Mouse (Mus musculus): ENCODE measurements around the gene Dhx30. TPM values are rescaled to one million over a fixed set of nuclear protein-coding genes. Genes with fewer than 3 reads are reported as not detected.

Dhx30 gene
- polyA plus RNA-seq, 1 experiment = 30.4 TPM

DNA sequence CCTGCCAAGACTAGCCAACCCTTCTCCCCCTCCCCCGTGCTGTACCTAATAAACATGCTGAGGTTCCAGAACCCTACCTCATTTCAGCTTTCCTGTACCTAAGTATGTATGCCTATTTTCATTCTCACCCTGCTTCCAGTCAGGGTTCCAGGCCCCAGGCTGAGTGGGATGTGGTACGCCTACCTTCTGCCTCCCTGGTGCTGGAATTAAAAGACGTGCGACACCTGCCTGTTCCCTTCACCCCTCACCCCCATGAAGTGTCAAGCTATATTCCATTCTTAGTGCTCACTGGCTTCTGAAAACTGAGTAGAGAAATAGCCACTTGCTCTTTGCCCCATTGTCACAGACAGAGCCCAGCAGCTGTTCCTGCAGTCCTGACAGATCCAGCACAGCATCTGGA is 3.8 kb upstream of the Dhx30 start:
- no peaks in the 10 kb centered on the region for H3K27me3 ChIP-seq (ENCODE audit: control insufficient read depth, insufficient read depth, low read length)
- TF ChIP-seq POLR2A (IDR thresholded peaks at IDR 0.05; ENCODE audit: low read depth, low read length) (no peak), CTCF (IDR thresholded peaks at IDR 0.05; ENCODE audit: extremely low read depth, insufficient read length, insufficient replicate concordance, low read depth, low read length) (no peak)
- no peak overlapping the region for H3K4me3 ChIP-seq (ENCODE audit: low read depth, low read length)
- peaks cover 3% of the 10 kb centered on the region; the same call in 1 of the 2 replicates for H3K4me1 ChIP-seq (ENCODE audit: control insufficient read depth, insufficient read depth, insufficient read length, low read length)
- H3K36me3 ChIP-seq (ENCODE audit: control insufficient read depth, insufficient read depth, low read length) = no peaks in the 10 kb centered on the region
- 84% methylated on average over 4 of the region's 4 CpGs for WGBS
- no peak overlapping the region for H3K27ac ChIP-seq (ENCODE audit: insufficient read depth, low read depth, low read length)

DNA sequence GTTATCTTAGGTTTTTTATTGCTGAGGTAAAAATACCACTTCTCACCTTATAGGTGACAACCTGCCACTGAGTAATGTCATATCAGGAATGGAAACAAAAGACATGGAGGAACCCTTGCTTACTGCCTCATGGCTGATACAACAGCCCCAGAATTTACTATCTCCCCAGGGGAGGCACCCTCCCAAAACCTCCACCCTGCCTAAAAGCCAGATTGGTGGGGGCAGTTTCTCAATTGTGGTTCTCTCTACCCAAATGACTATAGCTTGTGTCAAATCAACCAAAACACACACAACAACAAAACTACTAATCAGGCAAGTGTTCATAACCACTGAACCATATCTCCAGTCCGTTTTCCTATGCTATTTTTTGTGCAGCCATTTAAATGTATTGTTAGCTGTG is 619 bp upstream of the Dhx30 start:
- H3K27me3 ChIP-seq (ENCODE audit: control insufficient read depth, insufficient read depth, low read length) = no peaks in the 10 kb centered on the region
- H3K27ac ChIP-seq (ENCODE audit: insufficient read depth, low read depth, low read length) = no peak overlapping the region
- peaks cover 4% of the 10 kb centered on the region; the same call in 1 of the 2 replicates for H3K4me1 ChIP-seq (ENCODE audit: control insufficient read depth, insufficient read depth, insufficient read length, low read length)
- 69% methylated on average over 1 of the region's 1 CpGs for WGBS
- H3K4me3 ChIP-seq (ENCODE audit: low read depth, low read length) = no peak overlapping the region
- H3K36me3 ChIP-seq (ENCODE audit: control insufficient read depth, insufficient read depth, low read length) = 0 out of 2 replicates have a peak, but pooled peaks cover 2% of the 10 kb centered on the region
- no peak for TF ChIP-seq CTCF (IDR thresholded peaks at IDR 0.05; ENCODE audit: extremely low read depth, insufficient read length, insufficient replicate concordance, low read depth, low read length)
- TF ChIP-seq POLR2A (IDR thresholded peaks at IDR 0.05; ENCODE audit: low read depth, low read length) = no peak

DNA sequence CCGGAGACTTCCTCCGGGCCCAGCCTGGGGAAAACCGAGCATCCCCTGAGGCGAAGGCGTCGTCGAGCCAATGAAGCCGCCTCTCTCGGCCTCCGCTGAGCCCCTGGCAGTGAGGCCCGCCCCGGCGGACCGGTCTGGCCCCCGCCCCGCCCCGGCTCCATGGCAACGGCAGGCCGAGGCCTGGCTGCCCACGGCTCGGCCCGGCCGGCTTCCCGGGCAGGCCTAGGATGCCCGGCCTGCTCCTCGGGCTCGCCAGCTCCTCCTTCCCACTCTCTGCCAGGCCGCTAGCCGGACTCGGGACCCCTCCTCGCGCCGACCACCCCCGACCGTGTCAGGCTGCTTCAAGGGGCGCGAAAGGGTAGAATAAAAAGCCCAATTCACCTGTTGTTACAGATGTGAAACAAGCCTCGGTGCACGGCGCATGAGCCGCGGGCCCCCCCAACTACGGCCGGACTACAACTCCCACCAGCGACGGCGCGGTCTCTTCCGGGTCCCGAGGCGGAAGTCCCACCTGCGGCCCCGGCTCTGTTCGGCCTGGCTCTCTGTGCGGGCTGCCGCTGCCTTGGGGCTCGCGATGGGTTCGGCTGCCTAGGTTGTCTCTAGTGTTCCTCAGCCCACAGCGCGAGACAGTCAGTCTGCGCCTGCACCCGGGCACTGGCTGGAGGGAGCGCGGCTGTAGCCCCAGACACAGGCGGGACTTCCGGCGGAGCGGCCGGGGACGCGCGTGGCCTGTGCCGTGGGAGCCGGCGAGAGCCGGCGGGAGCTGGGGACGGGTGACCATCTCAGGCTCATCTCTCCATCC is 452 bp downstream of the Dhx30 start, which contains the start of gene Smarcc1:
Gene Smarcc1, plus strand, starts transcription at position 732 of the 802 bp plus-strand sequence.
- peak within 1 kb of the TSS; percentile 83 for H3K4me3 ChIP-seq (ENCODE audit: low read depth, low read length)
- H3K27me3 ChIP-seq (ENCODE audit: control insufficient read depth, insufficient read depth, low read length) = no peaks in the 10 kb centered on the region
- peaks cover 4% of the 10 kb centered on the region; the same call in 1 of the 2 replicates for H3K4me1 ChIP-seq (ENCODE audit: control insufficient read depth, insufficient read depth, insufficient read length, low read length)
- WGBS = under 1% methylated on average over 79 of the region's 79 CpGs
- peaks cover 7% of the 10 kb centered on the region; the same call in 1 of the 2 replicates for H3K36me3 ChIP-seq (ENCODE audit: control insufficient read depth, insufficient read depth, low read length)
- peak within 1 kb of the TSS; percentile 85 for H3K27ac ChIP-seq (ENCODE audit: insufficient read depth, low read depth, low read length)
- no peak; the same call in 1 of the 2 replicates for TF ChIP-seq POLR2A (IDR thresholded peaks at IDR 0.05; ENCODE audit: low read depth, low read length)
- no peak for TF ChIP-seq CTCF (IDR thresholded peaks at IDR 0.05; ENCODE audit: extremely low read depth, insufficient read length, insufficient replicate concordance, low read depth, low read length)

DNA sequence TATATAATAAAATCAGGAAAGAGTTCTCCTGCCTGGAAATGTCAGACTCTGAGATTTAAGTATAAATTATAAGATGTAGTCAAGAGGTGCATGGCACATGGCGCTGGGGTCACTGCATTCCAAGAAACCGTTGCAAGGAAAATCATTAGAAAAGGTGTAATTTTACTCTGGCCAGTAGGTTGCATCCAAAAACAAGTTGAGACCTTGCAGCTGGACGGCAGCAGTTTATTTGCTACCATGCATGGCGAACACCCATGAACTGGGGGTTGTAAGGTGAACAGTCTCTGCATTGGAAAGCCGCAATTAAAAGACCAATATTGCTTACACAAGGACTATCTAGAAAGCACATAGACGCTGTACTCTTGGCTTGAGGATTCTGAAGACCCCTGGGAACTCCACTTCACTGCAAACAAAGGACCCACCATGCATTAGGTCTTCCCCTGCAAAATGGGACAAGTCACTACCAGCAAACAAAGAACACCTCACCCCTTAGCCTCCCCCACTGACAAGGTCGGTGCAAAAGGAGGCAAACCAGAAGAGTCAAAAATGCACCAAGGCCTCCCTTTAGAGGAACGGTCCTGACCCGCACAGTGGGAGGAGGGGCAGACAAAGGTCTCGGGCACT is 1.2 kb downstream of the Dhx30 start:
- peaks cover 4% of the 10 kb centered on the region; the same call in 1 of the 2 replicates for H3K4me1 ChIP-seq (ENCODE audit: control insufficient read depth, insufficient read depth, insufficient read length, low read length)
- no peaks in the 10 kb centered on the region for H3K27me3 ChIP-seq (ENCODE audit: control insufficient read depth, insufficient read depth, low read length)
- H3K27ac ChIP-seq (ENCODE audit: insufficient read depth, low read depth, low read length) = 0 out of 2 replicates have a peak overlapping the region, but pooled peaks have one; percentile 27
- TF ChIP-seq CTCF (IDR thresholded peaks at IDR 0.05; ENCODE audit: extremely low read depth, insufficient read length, insufficient replicate concordance, low read depth, low read length) = no peak
- TF ChIP-seq POLR2A (IDR thresholded peaks at IDR 0.05; ENCODE audit: low read depth, low read length) = no peak
- 15% methylated on average over 10 of the region's 10 CpGs for WGBS
- H3K36me3 ChIP-seq (ENCODE audit: control insufficient read depth, insufficient read depth, low read length) = peaks cover 12% of the 10 kb centered on the region; the same call in 1 of the 2 replicates
- H3K4me3 ChIP-seq (ENCODE audit: low read depth, low read length) = peak overlapping the region; percentile 83

DNA sequence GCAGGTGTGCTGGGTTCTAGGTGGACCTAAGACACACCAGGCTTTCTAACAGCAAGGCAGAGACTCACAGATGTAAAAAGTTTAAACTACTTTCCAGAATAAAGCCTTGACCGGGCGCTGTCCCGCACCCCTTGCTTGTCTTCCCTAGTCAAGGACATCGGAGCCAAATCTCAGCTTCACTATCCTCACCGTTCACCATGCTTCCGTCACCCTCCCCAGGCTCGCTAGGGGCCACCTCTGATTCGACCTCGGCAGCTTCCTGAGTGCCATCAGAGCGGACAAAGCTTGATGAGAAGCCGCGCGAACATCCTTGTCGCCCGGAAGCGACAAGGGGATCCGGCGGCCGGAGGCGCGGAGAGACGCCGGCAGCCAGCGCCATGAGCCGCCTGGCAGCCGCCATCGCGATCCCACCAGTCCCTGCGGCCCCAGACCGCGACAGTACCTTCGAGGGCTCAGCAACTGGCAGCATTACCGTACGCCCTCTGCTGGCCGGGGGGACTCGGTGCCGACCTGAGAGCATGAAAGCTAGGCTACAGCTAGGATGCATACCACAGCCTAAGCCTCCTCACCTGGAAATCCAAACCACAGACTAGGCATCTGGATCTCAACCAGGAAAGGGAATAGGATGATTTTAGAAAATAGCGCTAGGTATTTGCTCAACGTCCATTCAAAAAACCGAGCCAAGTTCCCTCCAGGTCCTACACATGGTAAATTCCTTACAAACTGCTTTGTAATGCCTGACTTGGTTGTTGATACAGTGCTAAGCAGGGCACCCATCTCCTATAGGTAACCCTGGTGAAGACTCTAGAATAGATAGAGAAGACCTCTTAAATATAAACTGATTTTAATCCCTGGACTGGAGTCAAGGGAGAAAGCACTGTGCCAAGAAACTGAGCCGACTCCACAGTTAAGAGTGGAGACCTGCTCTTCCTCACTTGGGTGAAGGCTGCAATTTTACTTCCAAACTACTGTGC is 16.7 kb downstream of the Dhx30 start:
- 2% methylated on average over 41 of the region's 41 CpGs for WGBS
- no peak overlapping the region for H3K27ac ChIP-seq (ENCODE audit: insufficient read depth, low read depth, low read length)
- peak overlapping the region; percentile 86 for H3K4me3 ChIP-seq (ENCODE audit: low read depth, low read length)
- peaks cover 14% of the 10 kb centered on the region for H3K36me3 ChIP-seq (ENCODE audit: control insufficient read depth, insufficient read depth, low read length)
- no peaks in the 10 kb centered on the region for H3K27me3 ChIP-seq (ENCODE audit: control insufficient read depth, insufficient read depth, low read length)
- TF ChIP-seq CTCF (IDR thresholded peaks at IDR 0.05; ENCODE audit: extremely low read depth, insufficient read length, insufficient replicate concordance, low read depth, low read length) = peak; percentile 93
- peak; percentile 28; the same call in 1 of the 2 replicates for TF ChIP-seq POLR2A (IDR thresholded peaks at IDR 0.05; ENCODE audit: low read depth, low read length)
- H3K4me1 ChIP-seq (ENCODE audit: control insufficient read depth, insufficient read depth, insufficient read length, low read length) = no peaks in the 10 kb centered on the region; the same call in 1 of the 2 replicates

DNA sequence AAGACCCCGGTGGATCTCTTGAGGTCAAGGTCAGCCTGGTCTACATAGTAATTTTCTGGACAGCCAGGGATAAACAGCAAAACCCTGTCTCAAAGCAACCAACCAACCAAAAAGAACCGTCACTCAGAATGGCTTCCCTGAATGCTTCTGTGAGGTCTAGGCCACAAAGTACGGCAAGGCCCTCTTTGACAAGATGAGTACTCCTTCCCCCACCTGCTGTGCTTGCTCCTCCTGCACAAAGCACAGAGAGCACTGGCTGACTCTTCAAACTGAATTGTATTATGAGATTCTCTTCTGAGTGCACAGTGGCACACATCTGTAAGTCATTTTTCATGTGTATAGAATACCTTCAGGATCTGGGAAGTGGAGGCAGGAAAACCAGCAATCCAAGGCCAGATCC is 19.8 kb downstream of the Dhx30 start:
- Histone ChIP-seq H3K4me3 (ENCODE audit: low read depth, low read length) (no peak overlapping the region), H3K4me1 (ENCODE audit: control insufficient read depth, insufficient read depth, insufficient read length, low read length) (no peaks in the 10 kb centered on the region; the same call in 1 of the 2 replicates), H3K36me3 (ENCODE audit: control insufficient read depth, insufficient read depth, low read length) (peaks cover 25% of the 10 kb centered on the region), H3K27ac (ENCODE audit: insufficient read depth, low read depth, low read length) (no peak overlapping the region), H3K27me3 (ENCODE audit: control insufficient read depth, insufficient read depth, low read length) (no peaks in the 10 kb centered on the region)
- TF ChIP-seq CTCF (IDR thresholded peaks at IDR 0.05; ENCODE audit: extremely low read depth, insufficient read length, insufficient replicate concordance, low read depth, low read length) (no peak), POLR2A (IDR thresholded peaks at IDR 0.05; ENCODE audit: low read depth, low read length) (no peak)
- WGBS = 96% methylated on average over 3 of the region's 3 CpGs

Data from small intestine, adult 2 months (tissue).